Mouse (Mus musculus): ENCODE measurements around the gene Shtn1. TPM values are rescaled to one million over a fixed set of nuclear protein-coding genes. Genes with fewer than 3 reads are reported as not detected.

The Shtn1 gene
- polyA plus RNA-seq, 1 experiment from 2014 or later = 15.5 TPM

- Histone ChIP-seq H3K4me2 (replicated peaks) (no peak overlapping the region), H3K4me3 (replicated peaks) (no peak overlapping the region), H3K9me3 (no peaks in the 10 kb centered on the region; the same call in 1 of the 2 replicates), H3K9ac (replicated peaks) (no peak overlapping the region), H3K27ac (0 out of 2 replicates have a peak overlapping the region, but pooled peaks have one; percentile 7), H3K4me1 (replicated peaks) (peaks cover 9% of the 10 kb centered on the region; the same call in 1 of the 2 replicates), H3K27me3 (peaks cover 20% of the 10 kb centered on the region), H3K36me3 (0 out of 2 replicates have a peak, but pooled peaks cover 8% of the 10 kb centered on the region)
- 0 out of 2 replicates have a peak, but pooled peaks have one; percentile 48 for ATAC-seq
- WGBS = 38% methylated on average over 15 of the region's 15 CpGs
Measured at GRCm38 (mm10) chr19:59006577-59007340, 69.1 kb downstream of the Shtn1 start.

GRCm38 (mm10) chr19:59002827-59003226, 73.1 kb downstream of the Shtn1 start:
- no peak for ATAC-seq
- H3K36me3 ChIP-seq = 0 out of 2 replicates have a peak, but pooled peaks cover 12% of the 10 kb centered on the region
- H3K27ac ChIP-seq = no peak overlapping the region
- 82% methylated on average over 6 of the region's 6 CpGs for WGBS
- H3K9me3 ChIP-seq = no peaks in the 10 kb centered on the region; the same call in 1 of the 2 replicates
- peaks cover 14% of the 10 kb centered on the region; the same call in 1 of the 2 replicates for H3K27me3 ChIP-seq
- no peak overlapping the region for H3K4me2 ChIP-seq (replicated peaks)
- H3K4me3 ChIP-seq (replicated peaks) = no peak overlapping the region
- no peak overlapping the region for H3K9ac ChIP-seq (replicated peaks)
- peaks cover 13% of the 10 kb centered on the region for H3K4me1 ChIP-seq (replicated peaks)

GRCm38 (mm10) chr19:58981571-58981970, 94.3 kb downstream of the Shtn1 start:
- H3K9ac ChIP-seq (replicated peaks) = no peak overlapping the region
- no peak overlapping the region; the same call in 1 of the 2 replicates for H3K4me2 ChIP-seq (replicated peaks)
- H3K27ac ChIP-seq = no peak overlapping the region
- H3K27me3 ChIP-seq = peaks cover 87% of the 10 kb centered on the region
- WGBS = 4% methylated on average over 9 of the region's 9 CpGs
- H3K36me3 ChIP-seq = no peaks in the 10 kb centered on the region
- no peaks in the 10 kb centered on the region for H3K9me3 ChIP-seq
- no peak overlapping the region for H3K4me3 ChIP-seq (replicated peaks)
- ATAC-seq = no peak
- H3K4me1 ChIP-seq (replicated peaks) = peaks cover 27% of the 10 kb centered on the region

GRCm38 (mm10) chr19:58980056-58980440, 95.9 kb downstream of the Shtn1 start:
- Histone ChIP-seq H3K27ac (no peak overlapping the region), H3K4me1 (replicated peaks) (peaks cover 27% of the 10 kb centered on the region), H3K9ac (replicated peaks) (no peak overlapping the region), H3K27me3 (peaks cover 89% of the 10 kb centered on the region), H3K4me3 (replicated peaks) (no peak overlapping the region), H3K9me3 (no peaks in the 10 kb centered on the region), H3K4me2 (replicated peaks) (peak overlapping the region; percentile 27; the same call in 1 of the 2 replicates), H3K36me3 (no peaks in the 10 kb centered on the region)
- 23% methylated on average over 5 of the region's 5 CpGs for WGBS
- ATAC-seq = no peak

- Histone ChIP-seq H3K4me3 (replicated peaks) (no peak overlapping the region), H3K27ac (no peak overlapping the region), H3K9ac (replicated peaks) (no peak overlapping the region), H3K9me3 (no peaks in the 10 kb centered on the region), H3K4me2 (replicated peaks) (peak overlapping the region; percentile 27), H3K36me3 (no peaks in the 10 kb centered on the region), H3K27me3 (peaks cover 89% of the 10 kb centered on the region), H3K4me1 (replicated peaks) (peaks cover 27% of the 10 kb centered on the region)
- WGBS = 15% methylated on average over 13 of the region's 13 CpGs
- ATAC-seq = no peak
Measured at GRCm38 (mm10) chr19:58979436-58980055, 96.4 kb downstream of the Shtn1 start.

- no peak overlapping the region for H3K4me2 ChIP-seq (replicated peaks)
- no peak overlapping the region for H3K9ac ChIP-seq (replicated peaks)
- H3K27ac ChIP-seq = no peak overlapping the region
- H3K4me1 ChIP-seq (replicated peaks) = peaks cover 27% of the 10 kb centered on the region
- ATAC-seq = 0 out of 2 replicates have a peak, but pooled peaks have one; percentile 34
- H3K36me3 ChIP-seq = no peaks in the 10 kb centered on the region
- H3K27me3 ChIP-seq = peaks cover 86% of the 10 kb centered on the region
- WGBS = 48% methylated on average over 11 of the region's 11 CpGs
- no peak overlapping the region for H3K4me3 ChIP-seq (replicated peaks)
- no peaks in the 10 kb centered on the region for H3K9me3 ChIP-seq
Measured at GRCm38 (mm10) chr19:58978401-58979171, 97.3 kb downstream of the Shtn1 start.

- peaks cover 89% of the 10 kb centered on the region for H3K27me3 ChIP-seq
Measured at GRCm38 (mm10) chr19:58975216-58975863, 100.6 kb downstream of the Shtn1 start.

GRCm38 (mm10) chr19:58974126-58974525, 101.8 kb downstream of the Shtn1 start:
- Histone ChIP-seq H3K4me1 (replicated peaks) (peaks cover 11% of the 10 kb centered on the region), H3K9ac (replicated peaks) (no peak overlapping the region), H3K36me3 (no peaks in the 10 kb centered on the region), H3K27me3 (peaks cover 96% of the 10 kb centered on the region), H3K4me3 (replicated peaks) (no peak overlapping the region), H3K4me2 (replicated peaks) (no peak overlapping the region), H3K27ac (no peak overlapping the region), H3K9me3 (no peaks in the 10 kb centered on the region)
- no peak for ATAC-seq
- WGBS = 67% methylated on average over 8 of the region's 8 CpGs

More at GRCm38 (mm10) chr19:58975216-58975863, 100.6 kb downstream of the Shtn1 start:
- no peaks in the 10 kb centered on the region for H3K36me3 ChIP-seq
- H3K27ac ChIP-seq = no peak overlapping the region
- H3K9ac ChIP-seq (replicated peaks) = no peak overlapping the region
- H3K9me3 ChIP-seq = no peaks in the 10 kb centered on the region
- no peak for ATAC-seq
- H3K4me1 ChIP-seq (replicated peaks) = peaks cover 19% of the 10 kb centered on the region
- no peak overlapping the region for H3K4me3 ChIP-seq (replicated peaks)
- WGBS = 84% methylated on average over 11 of the region's 11 CpGs
- no peak overlapping the region for H3K4me2 ChIP-seq (replicated peaks)

- WGBS = 87% methylated on average over 13 of the region's 13 CpGs
- Histone ChIP-seq H3K9me3 (no peaks in the 10 kb centered on the region), H3K4me3 (replicated peaks) (no peak overlapping the region), H3K27me3 (peaks cover 83% of the 10 kb centered on the region), H3K9ac (replicated peaks) (no peak overlapping the region), H3K27ac (no peak overlapping the region), H3K4me2 (replicated peaks) (no peak overlapping the region), H3K4me1 (replicated peaks) (peaks cover 9% of the 10 kb centered on the region), H3K36me3 (no peaks in the 10 kb centered on the region)
- no peak for ATAC-seq
Measured at GRCm38 (mm10) chr19:58970826-58971225, 105.1 kb downstream of the Shtn1 start.

GRCm38 (mm10) chr19:58968731-58969506, 107.0 kb downstream of the Shtn1 start:
- 9% methylated on average over 15 of the region's 15 CpGs for WGBS
- Histone ChIP-seq H3K9ac (replicated peaks) (no peak overlapping the region), H3K27ac (no peak overlapping the region), H3K36me3 (no peaks in the 10 kb centered on the region), H3K4me3 (replicated peaks) (no peak overlapping the region), H3K4me2 (replicated peaks) (no peak overlapping the region), H3K9me3 (no peaks in the 10 kb centered on the region), H3K27me3 (peaks cover 81% of the 10 kb centered on the region), H3K4me1 (replicated peaks) (peaks cover 9% of the 10 kb centered on the region)
- ATAC-seq = no peak

GRCm38 (mm10) chr19:58963011-58963410, 112.9 kb downstream of the Shtn1 start:
- Histone ChIP-seq H3K9ac (replicated peaks) (no peak overlapping the region), H3K27ac (no peak overlapping the region), H3K9me3 (no peaks in the 10 kb centered on the region), H3K27me3 (peaks cover 56% of the 10 kb centered on the region), H3K4me1 (replicated peaks) (no peaks in the 10 kb centered on the region), H3K4me2 (replicated peaks) (no peak overlapping the region), H3K4me3 (replicated peaks) (no peak overlapping the region), H3K36me3 (no peaks in the 10 kb centered on the region)
- WGBS = 78% methylated on average over 8 of the region's 8 CpGs
- no peak for ATAC-seq
